Mouse (Mus musculus) A20 (cell line): ENCODE results near the gene Gale.

Source experiments
- DNase-seq: peaks from one replicate; pipeline ENCODE4 v3.0.0-alpha.2; 2011; ENCODE audit warnings: low read depth, low spot score

Gene Gale

GRCm38 (mm10) chr4:135943389-135943788 is 20.1 kb upstream of the Gale start:
- DNase-seq: no peak

- DNase-seq: peak; percentile 15
These were observed 17.8 kb upstream of the Gale start for GRCm38 (mm10) chr4:135945706-135946105.

GRCm38 (mm10) chr4:135946278-135946658 is 17.3 kb upstream of the Gale start, which contains the start of gene Hmgcl:
Gene Hmgcl (plus strand): TSS chr4:135946448.
- peak; percentile 92 for DNase-seq

GRCm38 (mm10) chr4:135946659-135947301 is 16.7 kb upstream of the Gale start:
- peak; percentile 67 for DNase-seq

GRCm38 (mm10) chr4:135948142-135948541 is 15.4 kb upstream of the Gale start:
- peak; percentile 78 for DNase-seq

- no peak for DNase-seq
These were observed 14.1 kb upstream of the Gale start for GRCm38 (mm10) chr4:135949475-135949874.

GRCm38 (mm10) chr4:135949911-135950310 is 13.6 kb upstream of the Gale start:
- DNase-seq: no peak

- no peak for DNase-seq
These were observed 13.2 kb upstream of the Gale start for GRCm38 (mm10) chr4:135950365-135950764.

GRCm38 (mm10) chr4:135951505-135951904 is 12.0 kb upstream of the Gale start:
- DNase-seq: peak; percentile 31

- DNase-seq: no peak
These were observed 10.3 kb upstream of the Gale start for GRCm38 (mm10) chr4:135953179-135953578.

- DNase-seq: peak; percentile 70
These were observed 9.3 kb upstream of the Gale start for GRCm38 (mm10) chr4:135954241-135954640.

GRCm38 (mm10) chr4:135955886-135956285 is 7.6 kb upstream of the Gale start:
- DNase-seq: no peak

GRCm38 (mm10) chr4:135958354-135958753 is 5.2 kb upstream of the Gale start:
- no peak for DNase-seq

GRCm38 (mm10) chr4:135960717-135961116 is 2.8 kb upstream of the Gale start:
- peak; percentile 81 for DNase-seq

GRCm38 (mm10) chr4:135961709-135962108 is 1.8 kb upstream of the Gale start:
- no peak for DNase-seq

GRCm38 (mm10) chr4:135962198-135962597 is 1.3 kb upstream of the Gale start:
- no peak for DNase-seq

GRCm38 (mm10) chr4:135962946-135963345 is 581 bp upstream of the Gale start:
- no peak for DNase-seq

GRCm38 (mm10) chr4:135964426-135964825 is 899 bp downstream of the Gale start:
- peak; percentile 77 for DNase-seq

GRCm38 (mm10) chr4:135965113-135965512 is 1.6 kb downstream of the Gale start:
- DNase-seq: no peak

- DNase-seq: no peak
These were observed 2.8 kb downstream of the Gale start for GRCm38 (mm10) chr4:135966283-135966682.

GRCm38 (mm10) chr4:135967086-135967760 is 3.7 kb downstream of the Gale start:
- no peak for DNase-seq

- DNase-seq: no peak
These were observed 4.8 kb downstream of the Gale start for GRCm38 (mm10) chr4:135968271-135968869.
